Mouse (Mus musculus): ENCODE data around the gene Dhrs11. TPM values are rescaled to one million over a fixed set of nuclear protein-coding genes. Genes with fewer than 3 reads are reported as not detected.

Gene Dhrs11
- total RNA-seq, 2 experiments from 2014 or later = 34.5 to 36.6 TPM

DNA sequence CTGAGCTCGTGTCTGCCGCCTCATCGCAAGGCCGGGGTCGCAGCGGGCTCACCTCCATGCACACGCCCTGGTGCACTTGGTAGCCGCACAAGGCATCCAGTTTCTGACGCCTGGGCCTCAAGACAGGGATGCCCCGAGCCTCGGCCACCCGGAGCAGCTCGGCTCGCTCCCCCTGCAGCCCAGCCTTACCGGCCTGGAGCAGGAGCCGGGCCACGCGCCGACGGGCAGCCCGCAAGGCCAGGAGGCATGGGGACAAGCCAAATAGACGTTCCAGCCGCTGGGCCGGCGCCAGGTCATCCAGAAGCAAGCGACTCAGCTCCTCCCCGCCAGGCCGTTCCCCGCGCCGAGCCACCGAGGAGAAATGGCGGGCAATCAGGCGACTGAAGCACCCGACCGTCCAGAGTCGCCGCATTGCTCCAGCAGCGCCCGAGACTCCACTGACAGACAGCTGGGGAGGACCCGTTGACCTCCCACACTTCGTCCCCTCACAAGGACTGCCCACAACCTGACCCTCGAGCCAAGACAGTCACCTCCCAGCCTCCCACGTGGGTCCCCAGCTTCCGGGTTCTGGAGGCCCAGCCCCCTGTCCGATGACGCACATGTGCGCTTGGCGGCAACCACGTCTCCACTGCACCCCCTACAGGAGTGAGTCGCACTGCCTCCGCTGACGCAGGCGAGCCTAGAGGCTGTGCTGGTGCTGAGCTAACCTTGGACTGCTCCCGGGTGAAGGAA, 9.7 kb downstream of the Dhrs11 start, which contains the start of gene Mrm1:
Gene Mrm1 (minus strand): TSS at position 555 of the 732 bp plus-strand sequence.
- peak; percentile 97 for DNase-seq
- H3K4me3 ChIP-seq = peak within 1 kb of the TSS; percentile 83
- intact Hi-C loops (cut with DNase I) = loop anchor here (10.0 kb wide), 1 partner anchor 304 kb away; the partner anchor contains the start of gene Aatf
- peak within 1 kb of the TSS; percentile 94 for H3K27ac ChIP-seq
- TF ChIP-seq CTCF (IDR thresholded peaks at IDR 0.05) = peak; percentile 94

GRCm38 (mm10) chr11:84818085-84818960, 10.5 kb downstream of the Dhrs11 start:
- intact Hi-C loops (cut with DNase I) = loop anchor here (10.0 kb wide), 1 partner anchor 304 kb away; the partner anchor contains the start of gene Aatf
- DNase-seq = peak; percentile 87
- H3K4me3 ChIP-seq = peak overlapping the region; percentile 83
- H3K27ac ChIP-seq = peak overlapping the region; percentile 94
- TF ChIP-seq CTCF (IDR thresholded peaks at IDR 0.05) = peak; percentile 96

GRCm38 (mm10) chr11:84817362-84817761, 11.4 kb downstream of the Dhrs11 start:
- peak; percentile 45 for DNase-seq
- Histone ChIP-seq H3K4me3 (no peak overlapping the region), H3K27ac (no peak overlapping the region)
- TF ChIP-seq CTCF (IDR thresholded peaks at IDR 0.05) = peak; percentile 31; the same call in 1 of the 2 replicates
- intact Hi-C loops (cut with DNase I) = loop anchor here (10.0 kb wide), 1 partner anchor 303 kb away; the partner anchor contains the start of gene Aatf

GRCm38 (mm10) chr11:84813724-84814510, 14.9 kb downstream of the Dhrs11 start:
- DNase-seq = peak; percentile 72
- Histone ChIP-seq H3K4me3 (no peak overlapping the region), H3K27ac (no peak overlapping the region)
- TF ChIP-seq CTCF (IDR thresholded peaks at IDR 0.05) = peak; percentile 92
- intact Hi-C loops (cut with DNase I) = loop anchor here (5.0 to 10.0 kb wide), 2 partner anchors 299 to 387 kb away; partner anchors contain the start of gene Aatf

DNA sequence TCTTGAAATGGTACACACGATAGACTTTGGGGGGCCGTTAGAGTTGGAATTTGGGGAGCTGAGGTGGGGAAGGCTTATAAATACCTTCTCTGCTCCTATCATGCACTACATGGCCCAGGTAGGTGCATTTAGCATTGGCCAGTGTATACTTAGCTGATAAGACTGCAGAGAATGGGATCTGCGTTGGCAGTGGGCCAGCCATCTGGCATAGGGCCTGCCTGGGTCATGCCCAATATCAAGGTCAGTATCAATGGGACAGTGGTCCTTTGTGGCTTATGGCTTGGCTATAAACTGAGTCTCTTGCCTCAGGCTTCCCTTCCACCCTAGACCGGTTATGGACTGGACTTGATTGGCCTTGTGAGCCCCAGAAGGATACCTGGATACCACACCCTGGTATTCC, 24.4 kb downstream of the Dhrs11 start:
- no peak for TF ChIP-seq CTCF (IDR thresholded peaks at IDR 0.05)
- intact Hi-C loops (cut with DNase I) = no loop called here
- H3K4me3 ChIP-seq = no peak overlapping the region
- H3K27ac ChIP-seq = no peak overlapping the region
- no peak for DNase-seq

- Histone ChIP-seq H3K27ac (no peak overlapping the region), H3K4me3 (no peak overlapping the region)
- DNase-seq = peak; percentile 71
- peak; percentile 94 for TF ChIP-seq CTCF (IDR thresholded peaks at IDR 0.05)
- intact Hi-C loops (cut with DNase I) = no loop called here
These were observed 31.0 kb downstream of the Dhrs11 start for GRCm38 (mm10) chr11:84797627-84798353.

DNA sequence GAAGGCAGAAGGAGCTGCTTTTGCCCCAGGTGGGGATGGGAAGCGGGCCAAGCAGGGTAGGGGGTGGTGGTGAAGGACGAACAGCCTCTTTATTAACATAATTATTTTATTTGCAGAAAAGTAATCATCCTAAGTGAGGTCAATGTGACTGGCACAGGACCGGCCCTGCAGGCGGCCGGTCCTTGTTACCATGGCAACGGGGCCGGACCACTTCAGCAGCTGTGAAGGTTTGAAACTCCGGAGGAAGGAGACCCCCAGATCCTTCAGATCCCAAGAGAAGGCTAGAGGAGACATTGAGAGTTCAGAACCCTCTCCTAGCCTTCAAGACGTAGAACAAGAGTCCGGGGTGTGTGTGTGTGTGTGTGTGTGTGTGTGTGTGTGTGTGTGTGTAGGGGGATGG, 31.8 kb downstream of the Dhrs11 start:
- DNase-seq = no peak
- intact Hi-C loops (cut with DNase I) = no loop called here
- no peak overlapping the region for H3K4me3 ChIP-seq
- no peak overlapping the region for H3K27ac ChIP-seq
- TF ChIP-seq CTCF (IDR thresholded peaks at IDR 0.05) = no peak

DNA sequence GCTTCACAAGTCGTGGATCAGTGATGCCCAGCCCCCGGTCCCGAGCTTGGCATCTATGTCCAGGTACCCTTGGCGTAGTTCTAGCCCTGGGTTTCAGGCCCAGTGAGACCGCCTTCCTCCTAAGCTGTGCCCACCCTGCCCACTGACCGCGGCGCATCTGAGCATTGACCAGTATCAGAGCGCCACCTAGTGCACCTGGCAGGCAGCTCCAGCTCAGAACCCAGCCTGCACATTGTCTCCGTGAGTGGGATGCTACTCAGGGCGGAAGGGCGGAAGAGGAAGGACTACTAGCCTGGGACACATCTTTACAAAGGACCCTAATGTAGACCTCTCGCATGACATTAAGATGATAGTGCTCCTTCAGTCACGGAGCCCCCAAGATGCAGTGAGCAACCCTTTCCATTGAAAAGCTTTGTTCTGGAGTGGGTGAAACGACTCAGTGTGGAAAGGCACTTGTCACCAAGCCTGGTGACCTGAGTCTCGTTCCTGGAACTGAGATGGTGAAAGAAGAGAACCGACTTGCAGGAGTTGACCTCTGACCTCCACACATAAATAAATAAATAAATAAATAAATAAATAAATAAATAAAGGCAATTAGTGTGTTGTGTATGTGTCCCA, 34.2 kb downstream of the Dhrs11 start:
- no peak overlapping the region for H3K27ac ChIP-seq
- TF ChIP-seq CTCF (IDR thresholded peaks at IDR 0.05) = peak; percentile 89
- intact Hi-C loops (cut with DNase I) = loop anchor here (2.0 kb wide), 2 partner anchors 366 to 530 kb away; no protein-coding TSS in a partner anchor
- no peak overlapping the region for H3K4me3 ChIP-seq
- DNase-seq = peak; percentile 67

DNA sequence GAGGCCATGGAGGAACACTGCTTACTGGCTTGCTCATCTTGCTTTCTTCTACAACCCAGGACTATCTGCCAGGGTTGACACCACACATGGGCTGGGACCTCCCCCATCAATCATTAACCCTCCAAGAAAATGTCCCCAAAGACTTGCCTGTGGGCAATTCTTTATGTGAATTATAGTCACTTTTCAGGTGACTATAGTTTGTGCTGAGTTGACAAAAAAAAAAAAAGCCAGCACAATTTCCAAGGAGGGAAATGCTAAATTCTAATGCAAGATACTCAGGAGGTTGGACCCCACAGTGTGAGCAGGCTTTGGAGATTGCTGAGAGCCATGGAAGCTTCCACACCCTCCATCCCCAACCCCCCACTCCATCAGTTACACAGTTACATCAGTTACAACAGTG, 35.2 kb downstream of the Dhrs11 start:
- H3K27ac ChIP-seq = no peak overlapping the region
- no peak for TF ChIP-seq CTCF (IDR thresholded peaks at IDR 0.05)
- intact Hi-C loops (cut with DNase I) = no loop called here

GRCm38 (mm10) chr11:84790383-84790782, 38.4 kb downstream of the Dhrs11 start:
- no peak overlapping the region for H3K27ac ChIP-seq
- intact Hi-C loops (cut with DNase I) = no loop called here
- no peak for DNase-seq
- H3K4me3 ChIP-seq = no peak overlapping the region
- no peak for TF ChIP-seq CTCF (IDR thresholded peaks at IDR 0.05)

More for the DNA sequence above, 35.2 kb downstream of the Dhrs11 start:
- DNase-seq = no peak
- no peak overlapping the region for H3K4me3 ChIP-seq
